Mouse (Mus musculus) kidney, postnatal 0 days (tissue): ENCODE results near the gene Dhx16. TPM values are rescaled to one million over a fixed set of nuclear protein-coding genes. Genes with fewer than 3 reads are reported as not detected.

Experiments used
- ATAC-seq: fragments of 200-750 bp; cut with Nextera tagmentation; replicated peaks from 2 replicates; pipeline ENCODE4 v1.8.0; 2017; ENCODE audit warnings: low read depth, moderate number of reproducible peaks, moderate TSS enrichment, moderate library complexity; ENCODE audit not compliant: low FRiP score
- DNase-seq: peaks from one replicate; pipeline ENCODE4 v3.0.0-alpha.2; 2016; ENCODE audit warnings: low spot score
- H3K27ac ChIP-seq: fragments of 300-500 bp; sonication (generic); 2 replicates; pipeline ENCODE4 v1.5.1; 2014; ENCODE audit warnings: mild to moderate bottlenecking
- H3K27me3 ChIP-seq: fragments of 300-500 bp; sonication (generic); 2 replicates; pipeline ENCODE4 v1.6.1; 2014; ENCODE audit warnings: low read length, mixed read lengths; ENCODE audit not compliant: insufficient read depth
- H3K36me3 ChIP-seq: fragments of 300-500 bp; sonication (generic); 2 replicates; pipeline ENCODE4 v1.6.1; 2014; ENCODE audit warnings: low read length, mixed read lengths; ENCODE audit not compliant: insufficient read depth
- H3K4me1 ChIP-seq: fragments of 300-500 bp; sonication (generic); replicated peaks from 2 replicates; pipeline ENCODE4 v1.6.1; 2014; ENCODE audit warnings: antibody characterized with exemption, low read length, mixed read lengths; ENCODE audit not compliant: insufficient read depth
- H3K4me2 ChIP-seq: fragments of 300-500 bp; sonication (generic); 2 replicates; pipeline ENCODE4 v1.6.1; 2014; ENCODE audit warnings: mild to moderate bottlenecking, low read length, moderate library complexity, mixed read lengths
- H3K4me3 ChIP-seq: fragments of 300-500 bp; sonication (generic); replicated peaks from 2 replicates; pipeline ENCODE4 v1.5.1; 2014; ENCODE audit warnings: low read depth, low read length
- H3K9ac ChIP-seq: fragments of 300-500 bp; sonication (generic); 2 replicates; pipeline ENCODE4 v1.6.1; 2014; ENCODE audit warnings: low read depth, low read length
- H3K9me3 ChIP-seq: fragments of 300-500 bp; sonication (generic); replicated peaks from 2 replicates; pipeline ENCODE4 v1.6.1; 2016; ENCODE audit warnings: low read length, inconsistent platforms, mixed read lengths
- CTCF ChIP-seq: IDR thresholded peaks from 2 replicates; pipeline ENCODE4 v1.5.1; 2016; ENCODE audit warnings: antibody characterized with exemption, low read depth, mild to moderate bottlenecking, moderate library complexity
- WGBS: fragments of 180-500 bp; shearing (Covaris S2); extraction: QIAGEN DNeasy Blood & Tissue Kit; methylation state at CpG from one replicate; pipeline ENCODE4 v1.1.7; 2014; 5-methylcytosine and 5-hydroxymethylcytosine counted together
- polyA plus RNA-seq: library from polyadenylated mRNA; unstranded; fragments of >200 nt; fragmentation: Nextera tagmentation; extraction: Ambion mirVana; gene quantifications from 2 replicates; pipeline ENCODE4 v1.2.1, GENCODE M21; 2015

Gene Dhx16
- polyA plus RNA-seq, 1 experiment from 2014 or later, result 29.2 TPM

- Histone ChIP-seq H3K9ac (peak overlapping the region; percentile 96), H3K9me3 (no peaks in the 10 kb centered on the region), H3K36me3 (peaks cover 9% of the 10 kb centered on the region; the same call in 1 of the 2 replicates), H3K4me1 (peaks cover 22% of the 10 kb centered on the region; the same call in 1 of the 2 replicates), H3K27me3 (no peaks in the 10 kb centered on the region), H3K27ac (peak overlapping the region; percentile 98), H3K4me2 (peak overlapping the region; percentile 65), H3K4me3 (peak overlapping the region; percentile 66)
- WGBS, result 0% methylated on average over 11 of the region's 11 CpGs
- DNase-seq (peak; percentile 83), ATAC-seq (no peak)
- no peak for TF ChIP-seq CTCF
These were observed 38.8 kb downstream of the Dhx16 start for GRCm38 (mm10) chr17:35918276-35919059.

- Histone ChIP-seq H3K27me3 (no peaks in the 10 kb centered on the region), H3K27ac (peak overlapping the region; percentile 98), H3K4me1 (peaks cover 22% of the 10 kb centered on the region; the same call in 1 of the 2 replicates), H3K4me2 (peak overlapping the region; percentile 65), H3K4me3 (peak overlapping the region; percentile 66), H3K9ac (peak overlapping the region; percentile 96), H3K36me3 (peaks cover 16% of the 10 kb centered on the region; the same call in 1 of the 2 replicates), H3K9me3 (no peaks in the 10 kb centered on the region)
- peak; percentile 36 for ATAC-seq
- TF ChIP-seq CTCF, result no peak
- DNase-seq, result peak; percentile 99
- WGBS, result 6% methylated on average over 7 of the region's 7 CpGs
These were observed 39.6 kb downstream of the Dhx16 start for GRCm38 (mm10) chr17:35919060-35919715.

DNA sequence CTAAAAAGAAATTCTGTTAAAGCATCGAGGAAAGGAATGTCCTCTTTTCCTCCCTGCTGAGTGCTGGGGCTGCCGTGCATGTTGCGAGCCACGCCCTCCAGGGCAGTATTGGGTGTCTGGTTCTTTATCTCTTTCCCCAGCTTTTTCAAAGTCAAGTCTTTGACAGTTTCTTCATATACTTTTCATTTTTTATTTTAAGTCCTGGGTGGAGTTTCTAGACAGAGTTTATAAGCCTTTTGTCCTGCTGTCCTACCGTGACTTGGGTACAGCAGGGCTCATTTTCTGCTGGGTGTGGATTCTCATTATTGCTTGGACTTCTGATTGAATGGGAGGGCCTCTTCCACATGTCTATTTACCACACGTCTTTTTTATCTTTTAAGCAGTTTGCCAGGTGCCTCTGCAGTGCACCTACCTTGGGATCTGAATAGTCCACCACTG, 40.3 kb downstream of the Dhx16 start:
- DNase-seq, result peak; percentile 40
- peaks cover 18% of the 10 kb centered on the region; the same call in 1 of the 2 replicates for H3K36me3 ChIP-seq
- no peak for ATAC-seq
- TF ChIP-seq CTCF, result no peak
- H3K27me3 ChIP-seq, result no peaks in the 10 kb centered on the region
- peak overlapping the region; percentile 96; the same call in 1 of the 2 replicates for H3K9ac ChIP-seq
- 34% methylated on average over 6 of the region's 6 CpGs for WGBS
- peaks cover 22% of the 10 kb centered on the region; the same call in 1 of the 2 replicates for H3K4me1 ChIP-seq
- peak overlapping the region; percentile 98 for H3K27ac ChIP-seq
- H3K4me3 ChIP-seq, result peak overlapping the region; percentile 66; the same call in 1 of the 2 replicates
- H3K4me2 ChIP-seq, result peak overlapping the region; percentile 65
- H3K9me3 ChIP-seq, result no peaks in the 10 kb centered on the region

DNA sequence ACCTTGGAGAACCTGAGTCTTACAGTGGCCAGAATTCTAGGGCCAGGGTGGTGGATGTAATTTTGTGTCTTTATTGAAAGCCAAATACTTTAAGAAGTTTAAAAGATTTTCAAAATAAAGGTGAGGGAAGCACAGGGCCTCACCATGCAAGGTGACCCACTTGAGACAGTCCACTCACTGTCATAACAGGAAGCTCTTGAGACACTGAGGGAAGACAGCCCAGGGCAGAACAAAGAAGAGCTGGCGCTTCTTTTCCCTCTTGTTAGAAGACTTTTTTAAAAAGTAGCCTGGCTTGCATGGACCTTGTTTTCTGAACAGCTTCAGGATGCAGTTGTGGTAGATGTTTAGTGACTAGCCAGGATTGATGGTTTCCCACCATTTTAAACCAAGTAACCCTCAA, 40.8 kb downstream of the Dhx16 start:
- Histone ChIP-seq H3K4me3 (no peak overlapping the region), H3K9ac (no peak overlapping the region)
- 89% methylated on average over 1 of the region's 1 CpGs for WGBS

GRCm38 (mm10) chr17:35920862-35921562, 41.4 kb downstream of the Dhx16 start:
- peak; percentile 85 for DNase-seq
- no peak for ATAC-seq

More for the DNA sequence above, 40.8 kb downstream of the Dhx16 start:
- TF ChIP-seq CTCF, result no peak
- Histone ChIP-seq H3K27ac (peak overlapping the region; percentile 98; the same call in 1 of the 2 replicates), H3K4me2 (no peak overlapping the region), H3K4me1 (peaks cover 20% of the 10 kb centered on the region; the same call in 1 of the 2 replicates), H3K9me3 (no peaks in the 10 kb centered on the region), H3K36me3 (peaks cover 23% of the 10 kb centered on the region), H3K27me3 (no peaks in the 10 kb centered on the region)
- DNase-seq (no peak), ATAC-seq (no peak)

More at GRCm38 (mm10) chr17:35920862-35921562, 41.4 kb downstream of the Dhx16 start:
- peak overlapping the region; percentile 33; the same call in 1 of the 2 replicates for H3K27ac ChIP-seq
- H3K9me3 ChIP-seq, result no peaks in the 10 kb centered on the region
- no peak overlapping the region for H3K4me3 ChIP-seq
- peaks cover 25% of the 10 kb centered on the region for H3K36me3 ChIP-seq
- no peak overlapping the region for H3K4me2 ChIP-seq
- peak; percentile 79 for TF ChIP-seq CTCF
- no peaks in the 10 kb centered on the region for H3K27me3 ChIP-seq
- H3K9ac ChIP-seq, result no peak overlapping the region
- H3K4me1 ChIP-seq, result peaks cover 18% of the 10 kb centered on the region; the same call in 1 of the 2 replicates
- 66% methylated on average over 5 of the region's 5 CpGs for WGBS
